Mouse (Mus musculus) embryonic facial prominence, embryonic 10.5 days (tissue): ENCODE measurements around the gene Kars. TPM values are rescaled to one million over a fixed set of nuclear protein-coding genes. Genes with fewer than 3 reads are reported as not detected.

Experiments
- DNase-seq: peaks from one replicate; pipeline ENCODE4 v3.0.0-alpha.2; 2017; ENCODE audit warnings: low spot score
- H3K27ac ChIP-seq: fragments of 300-500 bp; sonication (generic); replicated peaks from 2 replicates; pipeline ENCODE4 v1.5.1; 2016; ENCODE audit warnings: mild to moderate bottlenecking
- H3K27me3 ChIP-seq: fragments of 300-500 bp; sonication (generic); replicated peaks from 2 replicates; pipeline ENCODE4 v1.6.1; 2016; ENCODE audit warnings: low read depth, mild to moderate bottlenecking; ENCODE audit not compliant: poor library complexity, severe bottlenecking
- H3K36me3 ChIP-seq: fragments of 300-500 bp; sonication (generic); replicated peaks from 2 replicates; pipeline ENCODE4 v1.6.1; 2016; ENCODE audit warnings: mild to moderate bottlenecking, moderate library complexity
- H3K4me1 ChIP-seq: fragments of 300-500 bp; sonication (generic); 2 replicates; pipeline ENCODE4 v1.6.1; 2016
- H3K4me3 ChIP-seq: fragments of 300-500 bp; sonication (generic); 2 replicates; pipeline ENCODE4 v1.5.1; 2016; ENCODE audit warnings: mild to moderate bottlenecking, moderate library complexity
- H3K9me3 ChIP-seq: fragments of 300-500 bp; sonication (generic); 2 replicates; pipeline ENCODE4 v1.6.1; 2016; ENCODE audit warnings: mild to moderate bottlenecking
- WGBS: fragments of 180-500 bp; shearing (Covaris S2); methylation state at CpG from one replicate; pipeline ENCODE4 v1.1.7; 2016; 5-methylcytosine and 5-hydroxymethylcytosine counted together
- polyA plus RNA-seq: library from polyadenylated mRNA; unstranded; fragments of >200 nt; fragmentation: Nextera tagmentation; extraction: Ambion mirVana; gene quantifications from 2 replicates; pipeline ENCODE4 v1.2.1, GENCODE M21; 2016

Gene Kars
- polyA plus RNA-seq, 1 experiment from 2014 or later: 274 TPM

- no peaks in the 10 kb centered on the region for H3K9me3 ChIP-seq
- WGBS: 90% methylated on average over 2 of the region's 2 CpGs
- no peak for DNase-seq
- H3K27me3 ChIP-seq: no peaks in the 10 kb centered on the region
- no peak overlapping the region for H3K4me3 ChIP-seq
- no peaks in the 10 kb centered on the region for H3K4me1 ChIP-seq
- H3K27ac ChIP-seq: no peak overlapping the region
- H3K36me3 ChIP-seq: peaks cover 83% of the 10 kb centered on the region
These were observed 53.9 kb downstream of the Kars start for GRCm38 (mm10) chr8:111957231-111957630.

- Histone ChIP-seq H3K27ac (no peak overlapping the region), H3K4me3 (no peak overlapping the region), H3K4me1 (no peaks in the 10 kb centered on the region), H3K9me3 (no peaks in the 10 kb centered on the region), H3K36me3 (peaks cover 94% of the 10 kb centered on the region), H3K27me3 (no peaks in the 10 kb centered on the region)
- no peak for DNase-seq
- 93% methylated on average over 5 of the region's 5 CpGs for WGBS
These were observed 55.2 kb downstream of the Kars start for GRCm38 (mm10) chr8:111955879-111956278.

GRCm38 (mm10) chr8:111954844-111955594 is 56.1 kb downstream of the Kars start:
- Histone ChIP-seq H3K36me3 (peaks cover 93% of the 10 kb centered on the region), H3K27ac (no peak overlapping the region), H3K4me3 (no peak overlapping the region), H3K27me3 (no peaks in the 10 kb centered on the region), H3K4me1 (no peaks in the 10 kb centered on the region), H3K9me3 (no peaks in the 10 kb centered on the region)
- WGBS: 91% methylated on average over 4 of the region's 4 CpGs
- no peak for DNase-seq

GRCm38 (mm10) chr8:111951936-111952335 is 59.2 kb downstream of the Kars start:
- WGBS: 96% methylated on average over 5 of the region's 5 CpGs
- Histone ChIP-seq H3K4me1 (no peaks in the 10 kb centered on the region), H3K9me3 (no peaks in the 10 kb centered on the region), H3K27ac (no peak overlapping the region), H3K27me3 (no peaks in the 10 kb centered on the region), H3K4me3 (no peak overlapping the region), H3K36me3 (peaks cover 92% of the 10 kb centered on the region)
- no peak for DNase-seq

- Histone ChIP-seq H3K36me3 (peaks cover 92% of the 10 kb centered on the region), H3K27me3 (no peaks in the 10 kb centered on the region), H3K27ac (no peak overlapping the region), H3K4me1 (no peaks in the 10 kb centered on the region), H3K4me3 (no peak overlapping the region), H3K9me3 (no peaks in the 10 kb centered on the region)
- 95% methylated on average over 7 of the region's 7 CpGs for WGBS
- no peak for DNase-seq
These were observed 59.8 kb downstream of the Kars start for GRCm38 (mm10) chr8:111951317-111951716.

- peaks cover 92% of the 10 kb centered on the region for H3K36me3 ChIP-seq
These were observed 60.3 kb downstream of the Kars start for GRCm38 (mm10) chr8:111950846-111951245.

GRCm38 (mm10) chr8:111947954-111948353 is 63.2 kb downstream of the Kars start:
- peaks cover 92% of the 10 kb centered on the region for H3K36me3 ChIP-seq
- no peak overlapping the region for H3K27ac ChIP-seq
- no peaks in the 10 kb centered on the region for H3K4me1 ChIP-seq
- no peaks in the 10 kb centered on the region for H3K27me3 ChIP-seq
- H3K4me3 ChIP-seq: no peak overlapping the region
- no peaks in the 10 kb centered on the region for H3K9me3 ChIP-seq
- 93% methylated on average over 8 of the region's 8 CpGs for WGBS
- no peak for DNase-seq

More at GRCm38 (mm10) chr8:111950846-111951245, 60.3 kb downstream of the Kars start:
- no peak for DNase-seq
- Histone ChIP-seq H3K27ac (no peak overlapping the region), H3K4me1 (no peaks in the 10 kb centered on the region), H3K9me3 (no peaks in the 10 kb centered on the region), H3K4me3 (no peak overlapping the region), H3K27me3 (no peaks in the 10 kb centered on the region)
- 92% methylated on average over 3 of the region's 3 CpGs for WGBS

- H3K4me1 ChIP-seq: peaks cover 1% of the 10 kb centered on the region
- H3K27ac ChIP-seq: no peak overlapping the region
- H3K27me3 ChIP-seq: no peaks in the 10 kb centered on the region
- H3K36me3 ChIP-seq: peaks cover 97% of the 10 kb centered on the region
- 90% methylated on average over 2 of the region's 2 CpGs for WGBS
- no peak for DNase-seq
- H3K9me3 ChIP-seq: no peaks in the 10 kb centered on the region
- no peak overlapping the region for H3K4me3 ChIP-seq
These were observed 64.0 kb downstream of the Kars start for GRCm38 (mm10) chr8:111947144-111947543.

- H3K9me3 ChIP-seq: no peaks in the 10 kb centered on the region
- peaks cover 67% of the 10 kb centered on the region for H3K36me3 ChIP-seq
- no peak overlapping the region for H3K4me3 ChIP-seq
- WGBS: 85% methylated on average over 2 of the region's 2 CpGs
- H3K4me1 ChIP-seq: peaks cover 20% of the 10 kb centered on the region
- H3K27me3 ChIP-seq: no peaks in the 10 kb centered on the region
- DNase-seq: no peak
- no peak overlapping the region for H3K27ac ChIP-seq
These were observed 67.6 kb downstream of the Kars start for GRCm38 (mm10) chr8:111943544-111943943.

Other genes with a start within 250 kb of the Kars start
- gene Cfdp1, start 157.0 kb downstream of the Kars start, polyA plus RNA-seq: 225 and 237 TPM in 2 replicates
- 10.5 and 11.0 TPM in 2 replicates for gene Tmem170, start 134.6 kb downstream of the Kars start, polyA plus RNA-seq
- 2.2 and 2.7 TPM in 2 replicates for gene Chst5, start 100.9 kb downstream of the Kars start, polyA plus RNA-seq
- gene Tmem231, start 77.4 kb downstream of the Kars start, polyA plus RNA-seq: 20.1 and 20.2 TPM in 2 replicates
- gene Gabarapl2, start 70.6 kb downstream of the Kars start, polyA plus RNA-seq: 186 and 194 TPM in 2 replicates
- gene Adat1, start 19.0 kb downstream of the Kars start, polyA plus RNA-seq: 15.7 and 17.1 TPM in 2 replicates
- gene Terf2ip, start 75 bp upstream of the Kars start, polyA plus RNA-seq: 27.0 and 28.6 TPM in 2 replicates
- gene Gm6793, start 3.7 kb upstream of the Kars start, polyA plus RNA-seq: 0.25 and 0.45 TPM in 2 replicates